Comparison of ENCODE assay signal across 9 mouse cellular contexts in the genomic region with DNA sequence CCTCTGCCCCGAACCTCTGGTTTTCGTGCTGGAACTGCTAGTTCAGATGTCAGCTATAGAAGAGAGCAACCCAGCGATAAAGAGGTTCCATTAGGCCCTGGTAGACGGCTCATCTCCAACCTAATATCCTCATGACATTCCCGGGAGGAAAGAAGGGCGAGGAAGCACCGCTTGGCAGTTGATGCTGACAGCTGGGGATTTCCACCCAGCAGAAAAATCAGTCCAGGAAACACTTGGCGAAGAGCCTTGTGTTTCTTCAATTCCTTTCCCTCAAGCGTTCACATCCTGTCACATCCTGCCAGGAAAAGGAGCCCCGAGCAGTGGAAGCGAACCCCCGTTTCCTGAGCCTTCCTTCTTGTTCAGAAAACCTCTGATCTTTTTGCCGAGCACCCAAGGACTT. TPM values are rescaled to one million over a fixed set of nuclear protein-coding genes. Genes with fewer than 3 reads are reported as not detected.
DNase-seq lines count a peak whose midpoint lies in the region; ATAC-seq and TF ChIP-seq lines count a peak whose summit lies in the region.
"Had no signal": no experiment of that assay in that cellular context is flagged by ENCODE, and none has a peak within 500 bp of the region (broad histone marks: within the 10 kb centered on the region; RNA-seq: fewer than 3 reads in every experiment).

No protein-coding gene starts in this region.

- no peak for DNase-seq in forebrain, embryonic 11.5 days (ENCODE audit: low spot score)
- peak; percentile 62 for DNase-seq in NIH3T3 (ENCODE audit: low read depth)
- DNase-seq in gastrocnemius, adult 2 months = peak; percentile 63
- peak; percentile 20 for DNase-seq in kidney, adult 18-20 months
- no peak for DNase-seq in T-cell, adult 2 months (ENCODE audit: low spot score)
- DNase-seq: liver, embryonic 13.5 days had no signal

- 0 out of 2 replicates have a peak overlapping the region, but pooled peaks have one; percentile 7 for H3K4me2 ChIP-seq in forebrain, embryonic 15.5 days (replicated peaks)
- no peak overlapping the region for H3K4me2 ChIP-seq in forebrain, embryonic 11.5 days (ENCODE audit: low read depth, low read length, severe bottlenecking)
- peak overlapping the region; percentile 41 for H3K4me2 ChIP-seq in lung, embryonic 16.5 days (ENCODE audit: low read depth, low read length)
- H3K4me2 ChIP-seq: liver, embryonic 13.5 days had no signal

- H3K4me3 ChIP-seq in forebrain, embryonic 15.5 days = no peak overlapping the region
- no peak overlapping the region for H3K4me3 ChIP-seq in forebrain, embryonic 11.5 days (ENCODE audit: low read depth, low read length)
- peak overlapping the region; percentile 61 for H3K4me3 ChIP-seq in gastrocnemius, adult 2 months
- H3K4me3 ChIP-seq in lung, embryonic 16.5 days (ENCODE audit: low read length) = peak overlapping the region; percentile 12; the same call in 1 of the 2 replicates
- H3K4me3 ChIP-seq: liver, embryonic 13.5 days had no signal

- H3K4me1 ChIP-seq in forebrain, embryonic 15.5 days = peaks cover 21% of the 10 kb centered on the region
- peaks cover 6% of the 10 kb centered on the region; the same call in 1 of the 2 replicates for H3K4me1 ChIP-seq in forebrain, embryonic 11.5 days (replicated peaks; ENCODE audit: control insufficient read depth, insufficient read depth, low read length)
- H3K4me1 ChIP-seq in lung, embryonic 16.5 days (replicated peaks; ENCODE audit: control insufficient read depth, insufficient read depth, low read length) = peaks cover 11% of the 10 kb centered on the region

- WGBS in forebrain, embryonic 15.5 days = 56% methylated on average over 13 of the region's 13 CpGs
- WGBS in forebrain, embryonic 11.5 days = 86% methylated on average over 13 of the region's 13 CpGs
- WGBS in lung, embryonic 16.5 days = 40% methylated on average over 13 of the region's 13 CpGs

- intact Hi-C loops in gastrocnemius, adult 2 months (cut with DNase I) = no loop called here

- no peak overlapping the region for H3K27ac ChIP-seq in forebrain, embryonic 15.5 days (replicated peaks)
- H3K27ac ChIP-seq in forebrain, embryonic 11.5 days (ENCODE audit: low read depth, low read length) = no peak overlapping the region
- H3K27ac ChIP-seq in gastrocnemius, adult 2 months = peak overlapping the region; percentile 85
- H3K27ac ChIP-seq in lung, embryonic 16.5 days (ENCODE audit: low read length) = peak overlapping the region; percentile 85

- no peaks in the 10 kb centered on the region for H3K9me3 ChIP-seq in forebrain, embryonic 15.5 days
- H3K9me3 ChIP-seq in forebrain, embryonic 11.5 days (ENCODE audit: control insufficient read depth, low read length) = no peaks in the 10 kb centered on the region
- H3K9me3 ChIP-seq in lung, embryonic 16.5 days (ENCODE audit: control insufficient read depth, low read length) = no peaks in the 10 kb centered on the region
- H3K9me3 ChIP-seq: liver, embryonic 13.5 days had no signal

- H3K9ac ChIP-seq in forebrain, embryonic 15.5 days (replicated peaks) = no peak overlapping the region
- H3K9ac ChIP-seq in forebrain, embryonic 11.5 days (ENCODE audit: low read length) = no peak overlapping the region
- H3K9ac ChIP-seq in lung, embryonic 16.5 days (ENCODE audit: low read length) = no peak overlapping the region
- H3K9ac ChIP-seq: liver, embryonic 13.5 days had no signal

- H3K36me3 ChIP-seq in forebrain, embryonic 15.5 days = no peaks in the 10 kb centered on the region
- no peaks in the 10 kb centered on the region for H3K36me3 ChIP-seq in forebrain, embryonic 11.5 days (ENCODE audit: control insufficient read depth, insufficient read depth, low read length)
- H3K36me3 ChIP-seq in lung, embryonic 16.5 days (ENCODE audit: control insufficient read depth, insufficient read depth, low read length) = no peaks in the 10 kb centered on the region
- H3K36me3 ChIP-seq: liver, embryonic 13.5 days had no signal

- TF ChIP-seq CTCF in gastrocnemius, adult 2 months (IDR thresholded peaks at IDR 0.05) = no peak

- ATAC-seq in forebrain, embryonic 15.5 days (replicated peaks) = no peak
- ATAC-seq in forebrain, embryonic 11.5 days (replicated peaks; ENCODE audit: low FRiP score) = no peak
- peak; percentile 65 for ATAC-seq in lung, embryonic 16.5 days (ENCODE audit: low read depth)
- no peak for ATAC-seq in CD4-positive, CD25-positive, alpha-beta regulatory T cell, adult 4 months

- no peaks in the 10 kb centered on the region for H3K27me3 ChIP-seq in forebrain, embryonic 15.5 days
- no peaks in the 10 kb centered on the region for H3K27me3 ChIP-seq in forebrain, embryonic 11.5 days (ENCODE audit: control insufficient read depth, insufficient read depth, low read length)
- no peaks in the 10 kb centered on the region for H3K27me3 ChIP-seq in lung, embryonic 16.5 days (ENCODE audit: control insufficient read depth, insufficient read depth, low read depth, low read length)

RNA-seq across cellular contexts. Expression of a gene that starts 22.3 kb away (rescaled TPM):
- 166 and 170 TPM in 2 replicates for polyA plus RNA-seq in forebrain, embryonic 15.5 days (2015; fragmentation: Nextera tagmentation; extraction: Ambion mirVana)
- polyA plus RNA-seq in forebrain, embryonic 11.5 days (2014; fragmentation: Nextera tagmentation; extraction: Ambion mirVana) = 237 and 241 TPM in 2 replicates
- total RNA-seq in gastrocnemius, adult 2 months (2021) = 100 to 1,000 TPM; 147 to 182 TPM
- polyA plus RNA-seq in lung, embryonic 16.5 days (2015; fragmentation: Nextera tagmentation; extraction: Ambion mirVana) = 179 and 192 TPM in 2 replicates
- polyA plus RNA-seq in CD4-positive, CD25-positive, alpha-beta regulatory T cell, adult 4 months (2017; shearing (Covaris generic)) = 100 to 1,000 TPM; 169 to 171 TPM

Comparison
In these comparisons a context has a peak if more than half of its experiments do, and no peak if none do; other contexts are left out.
1. H3K27ac ChIP-seq: peak in gastrocnemius, adult 2 months (single experiment) and lung, embryonic 16.5 days (single experiment); none in forebrain, embryonic 15.5 days (single experiment) and forebrain, embryonic 11.5 days (single experiment).
2. H3K4me3 ChIP-seq: peak in gastrocnemius, adult 2 months (single experiment) and lung, embryonic 16.5 days (single experiment); none in forebrain, embryonic 15.5 days (single experiment) and forebrain, embryonic 11.5 days (single experiment).
3. DNase-seq: peak in NIH3T3 (single experiment), gastrocnemius, adult 2 months (single experiment) and kidney, adult 18-20 months (single experiment); none in forebrain, embryonic 11.5 days (single experiment) and T-cell, adult 2 months (single experiment).